Mouse (Mus musculus): Measurements from ENCODE around the gene Ltbp2.

Ltbp2 gene

DNA sequence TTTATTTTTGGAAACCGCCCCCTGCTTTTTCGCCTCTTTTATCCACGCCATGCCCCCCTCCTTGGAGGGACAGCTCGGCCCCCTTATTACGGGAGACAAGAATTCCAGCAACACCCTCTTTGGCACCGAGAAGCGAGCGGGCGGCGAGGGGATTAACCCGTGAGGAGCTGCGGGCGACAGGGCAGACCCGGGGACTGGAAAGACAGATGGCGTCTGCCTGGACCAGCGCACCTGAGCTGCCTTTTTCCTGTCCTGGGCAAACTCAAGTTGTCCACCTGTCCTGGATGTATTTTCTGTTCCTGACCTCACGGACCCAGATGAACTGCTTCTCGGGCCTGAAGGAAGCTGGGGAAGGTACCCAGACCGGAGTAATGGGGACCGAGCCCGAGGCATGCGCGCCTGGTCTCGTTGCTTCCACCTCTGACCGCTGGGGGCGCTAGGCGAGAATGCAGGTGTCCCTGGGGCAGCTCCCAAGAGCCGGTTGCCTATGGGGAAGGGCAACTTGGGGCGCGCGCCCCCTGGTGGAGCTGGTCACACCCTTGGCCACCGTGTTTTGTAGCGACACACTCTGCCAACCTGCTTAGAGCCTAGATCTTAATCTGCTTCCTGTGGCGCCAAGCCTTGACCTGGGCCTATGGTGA is at the start of gene Ltbp2:
Gene Ltbp2, minus strand, starts transcription at position 52 of the 641 bp plus-strand sequence.
- DNase-seq (ENCODE audit: low spot score), result peak; percentile 78

DNA sequence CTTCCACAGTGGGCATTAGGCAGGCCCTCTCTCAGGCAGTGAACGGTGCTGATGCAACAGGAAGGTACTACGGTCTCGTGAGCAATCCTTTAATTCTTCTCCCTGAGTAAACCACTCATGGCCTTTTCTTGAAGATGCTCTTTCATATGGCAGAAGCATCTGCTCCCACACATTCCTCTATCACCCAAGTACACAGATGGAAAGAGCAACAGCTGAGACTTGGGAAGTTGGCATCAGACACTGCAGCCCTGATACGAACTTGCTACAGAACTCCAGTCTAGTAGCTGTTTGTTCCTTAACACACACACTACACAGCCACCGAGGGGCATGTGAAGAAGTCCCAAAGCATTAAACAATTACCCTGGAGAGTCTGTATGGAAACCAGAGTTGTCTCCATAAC is 48.0 kb upstream of the Ltbp2 start:
- DNase-seq (ENCODE audit: low spot score), result no peak

GRCm38 (mm10) chr12:84921881-84922419 is 45.6 kb upstream of the Ltbp2 start:
- DNase-seq (ENCODE audit: low spot score), result no peak

- no peak for DNase-seq (ENCODE audit: low spot score)
Observed at GRCm38 (mm10) chr12:84918809-84919208, 42.5 kb upstream of the Ltbp2 start.

GRCm38 (mm10) chr12:84917799-84918198 is 41.5 kb upstream of the Ltbp2 start:
- no peak for DNase-seq (ENCODE audit: low spot score)

DNA sequence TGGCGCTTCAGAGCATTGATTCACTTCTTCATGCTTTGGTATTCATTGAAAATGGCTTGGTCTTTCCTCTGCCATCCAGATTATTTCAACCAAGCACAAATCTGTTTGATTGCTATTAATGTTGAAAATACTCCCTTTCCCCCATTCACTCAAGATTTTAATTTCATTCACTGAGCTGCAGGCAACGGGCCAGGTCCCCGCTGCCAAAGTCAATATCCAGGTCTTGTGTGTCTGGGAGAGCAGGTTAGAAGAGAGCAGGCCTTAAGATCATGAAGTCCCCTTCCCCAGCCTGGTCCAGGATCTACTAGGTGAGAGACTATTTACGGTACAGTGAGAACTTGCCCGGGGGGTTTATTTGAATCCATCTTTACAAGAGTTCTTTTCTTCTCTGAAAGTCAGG is 38.6 kb upstream of the Ltbp2 start:
- no peak for DNase-seq (ENCODE audit: low spot score)

DNA sequence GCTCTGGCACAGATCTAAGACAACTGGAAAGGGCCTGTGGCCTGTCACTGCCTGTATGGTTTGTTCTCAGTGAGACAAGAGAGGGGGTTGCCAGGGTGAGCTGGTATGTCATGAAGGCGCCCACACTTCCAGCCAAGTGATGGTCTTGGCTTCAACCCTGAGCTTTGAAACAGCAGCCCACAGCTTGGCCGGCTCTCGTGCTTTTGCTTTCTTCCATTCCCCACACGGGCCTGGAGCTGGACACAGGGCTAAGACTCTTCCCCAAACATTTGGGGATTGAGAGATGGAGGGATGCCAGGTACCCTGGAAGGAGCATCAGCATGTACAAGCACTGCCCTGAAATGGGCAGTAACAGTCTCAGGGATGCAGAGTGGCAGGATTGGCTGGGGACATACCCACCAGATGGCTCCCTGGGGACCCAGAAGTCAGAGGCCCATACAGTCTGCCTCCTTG is 36.3 kb upstream of the Ltbp2 start:
- DNase-seq (ENCODE audit: low spot score), result no peak

DNA sequence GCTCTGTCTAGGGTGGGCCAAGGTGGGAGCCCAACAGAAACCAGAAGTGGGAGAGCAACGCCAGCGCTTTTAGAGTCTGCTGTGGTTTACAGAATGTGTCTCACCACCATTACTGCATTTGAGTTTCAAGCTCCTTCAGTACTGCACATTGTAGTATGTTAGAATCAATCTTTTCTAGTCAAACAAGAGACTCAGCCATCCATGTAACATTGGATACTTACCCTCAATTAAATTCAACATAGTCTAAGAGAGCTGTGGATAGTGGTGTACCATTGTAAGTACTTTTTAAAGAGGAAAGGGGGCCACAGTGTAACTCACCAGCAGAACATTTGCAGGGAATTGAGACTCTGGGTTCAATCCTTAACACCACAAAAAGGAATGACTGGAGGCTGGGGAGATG is 35.3 kb upstream of the Ltbp2 start:
- DNase-seq (ENCODE audit: low spot score), result no peak

DNA sequence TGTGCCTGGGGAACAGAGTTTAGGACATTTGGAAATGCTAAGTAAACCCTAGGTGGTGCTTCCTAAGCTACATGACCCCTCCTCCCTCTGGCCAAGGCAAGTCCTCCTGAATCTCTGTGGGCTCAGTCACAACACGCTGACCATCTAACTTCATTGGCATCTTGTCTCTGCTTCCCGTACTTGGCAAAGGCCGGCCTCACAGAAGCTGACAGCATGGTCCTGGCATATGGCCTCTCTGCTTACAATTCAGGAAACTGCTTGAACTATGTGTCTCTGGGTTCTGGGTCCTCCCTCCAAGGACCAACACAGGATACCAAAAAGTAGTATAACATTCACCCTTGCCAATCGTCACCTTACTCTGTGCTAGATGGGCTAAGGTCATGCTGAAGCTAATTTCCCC is 33.7 kb upstream of the Ltbp2 start:
- no peak for DNase-seq (ENCODE audit: low spot score)

- DNase-seq (ENCODE audit: low spot score), result no peak
Observed at GRCm38 (mm10) chr12:84907627-84908480, 31.5 kb upstream of the Ltbp2 start.

DNA sequence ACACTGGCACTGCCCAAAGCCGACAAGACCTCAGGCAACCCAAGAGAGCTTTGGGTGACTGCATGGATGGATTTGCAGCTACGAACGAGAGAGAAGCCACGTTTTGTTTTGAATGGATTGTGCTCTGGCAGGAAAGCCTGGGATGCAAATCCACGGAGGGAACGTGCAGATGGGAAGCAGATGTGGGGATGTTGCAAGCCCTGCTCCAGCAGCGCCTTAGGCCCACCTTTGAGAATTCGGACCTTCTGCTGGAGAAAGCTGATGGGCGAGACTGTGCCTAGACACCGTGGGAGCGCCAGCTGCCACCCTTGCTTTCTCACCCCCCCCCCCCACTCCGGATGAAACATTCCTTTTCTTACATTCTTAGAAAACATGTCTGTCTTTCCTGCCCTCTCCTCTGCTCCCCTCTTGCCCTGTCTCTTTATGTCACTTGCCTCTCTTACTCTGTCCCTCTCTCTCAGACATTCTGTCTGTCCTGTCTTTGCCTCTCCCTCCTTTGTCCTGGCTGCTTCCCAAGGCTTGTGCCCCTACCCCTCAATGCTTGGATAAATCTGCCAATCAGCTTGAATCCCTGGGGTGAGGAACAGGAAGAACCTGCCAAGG is 30.8 kb upstream of the Ltbp2 start:
- no peak for DNase-seq (ENCODE audit: low spot score)

- DNase-seq (ENCODE audit: low spot score), result no peak
Observed at GRCm38 (mm10) chr12:84904399-84904798, 28.1 kb upstream of the Ltbp2 start.

- no peak for DNase-seq (ENCODE audit: low spot score)
Observed at GRCm38 (mm10) chr12:84900317-84900716, 24.0 kb upstream of the Ltbp2 start.

DNA sequence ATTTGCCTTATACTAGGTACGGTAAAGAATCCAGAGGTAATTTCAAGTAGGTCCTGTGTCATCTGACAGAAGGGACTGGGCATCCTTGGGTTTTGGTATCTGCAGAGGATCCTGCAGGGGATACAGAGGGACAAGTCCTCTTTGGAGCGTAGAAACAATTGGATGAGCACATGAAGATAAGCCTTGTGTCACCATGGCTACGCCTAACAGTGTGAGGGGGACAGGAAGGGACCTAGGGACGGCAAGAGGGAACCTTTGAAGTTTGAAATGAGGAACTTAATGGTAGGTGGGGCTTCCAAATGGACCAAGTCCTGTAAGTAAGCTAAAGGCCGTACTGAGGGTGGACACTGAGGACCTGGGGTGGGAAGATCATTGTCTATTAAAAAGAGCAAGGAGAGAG is 21.0 kb upstream of the Ltbp2 start:
- DNase-seq (ENCODE audit: low spot score), result no peak

- no peak for DNase-seq (ENCODE audit: low spot score)
Observed at GRCm38 (mm10) chr12:84896235-84896634, 19.9 kb upstream of the Ltbp2 start.

DNA sequence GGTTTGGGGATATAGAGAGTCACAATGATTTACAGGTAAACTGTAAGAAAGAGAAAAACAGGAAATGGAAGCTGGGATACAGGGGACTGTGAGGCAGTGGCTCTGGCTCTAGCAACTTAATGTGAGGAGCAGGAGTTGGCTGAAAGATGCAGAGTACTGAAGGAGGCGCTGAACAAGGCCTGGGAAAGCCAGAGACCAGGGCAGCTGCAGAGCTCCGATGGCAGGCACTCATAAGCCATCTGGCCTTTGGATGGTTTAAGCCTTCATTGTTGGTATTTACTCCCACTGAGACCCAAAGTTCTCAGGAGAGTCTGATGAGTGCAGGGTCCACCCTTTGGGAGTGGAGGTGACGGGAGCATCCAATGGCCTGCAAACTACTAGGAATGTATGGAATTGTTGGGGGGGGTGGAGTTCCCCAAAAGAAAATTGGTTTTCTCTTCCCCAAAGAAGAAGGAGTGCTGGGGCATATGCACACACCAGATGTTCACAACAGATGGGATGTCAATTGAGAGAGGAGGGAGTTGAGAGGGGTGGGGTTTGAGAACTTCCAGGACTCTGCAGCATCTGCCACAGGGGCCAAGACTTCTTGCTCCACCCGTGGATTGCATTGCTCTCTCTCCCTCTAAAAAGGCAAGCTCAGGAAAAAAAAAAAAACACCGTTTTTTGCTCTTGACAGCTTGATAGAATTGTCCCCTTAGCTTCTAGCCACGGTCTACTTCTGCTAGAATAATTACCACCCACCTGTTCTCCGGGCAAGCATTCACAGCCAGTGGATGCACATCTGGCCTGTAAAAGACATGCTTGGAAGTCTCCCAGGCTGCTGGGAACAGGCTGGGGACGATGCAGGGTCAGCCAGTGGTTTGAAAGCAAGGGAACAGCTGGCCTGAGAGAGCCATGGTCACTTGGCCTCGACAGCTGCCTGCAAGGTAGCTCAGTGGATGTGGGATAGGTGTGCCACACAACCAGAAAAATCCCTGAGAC is 17.6 kb upstream of the Ltbp2 start:
- no peak for DNase-seq (ENCODE audit: low spot score)

- DNase-seq (ENCODE audit: low spot score), result no peak
Observed at GRCm38 (mm10) chr12:84890289-84890688, 14.0 kb upstream of the Ltbp2 start.

- no peak for DNase-seq (ENCODE audit: low spot score)
Observed at GRCm38 (mm10) chr12:84885107-84885876, 9.0 kb upstream of the Ltbp2 start.

GRCm38 (mm10) chr12:84884423-84885076 is 8.2 kb upstream of the Ltbp2 start:
- DNase-seq (ENCODE audit: low spot score), result no peak

DNA sequence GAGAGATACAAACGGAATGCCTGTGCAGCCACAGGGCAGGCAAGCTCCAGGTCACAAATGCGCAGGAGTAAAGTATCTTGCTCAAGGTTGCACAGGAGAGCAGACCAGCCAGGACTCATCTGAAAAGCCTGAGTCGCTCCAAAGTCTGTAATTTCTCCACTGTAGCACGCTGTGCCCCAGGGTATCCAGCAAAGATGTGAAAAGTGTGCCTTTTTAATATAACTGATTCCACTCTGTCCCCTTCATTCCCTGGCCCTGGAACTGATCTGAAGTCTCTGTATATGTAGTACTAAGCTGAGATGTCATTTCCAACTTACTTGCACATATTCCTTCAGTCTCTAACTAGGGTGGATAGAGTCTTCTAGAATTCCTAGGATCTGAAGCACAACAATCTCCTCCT is 6.5 kb upstream of the Ltbp2 start:
- DNase-seq (ENCODE audit: low spot score), result no peak

Data from spleen, adult 12 weeks (tissue).